Mouse (Mus musculus): ENCODE data around the gene Lsg1. TPM values are rescaled to one million over a fixed set of nuclear protein-coding genes. Genes with fewer than 3 reads are reported as not detected.

Gene Lsg1
- polyA plus RNA-seq, 1 experiment: 11.5 TPM

DNA sequence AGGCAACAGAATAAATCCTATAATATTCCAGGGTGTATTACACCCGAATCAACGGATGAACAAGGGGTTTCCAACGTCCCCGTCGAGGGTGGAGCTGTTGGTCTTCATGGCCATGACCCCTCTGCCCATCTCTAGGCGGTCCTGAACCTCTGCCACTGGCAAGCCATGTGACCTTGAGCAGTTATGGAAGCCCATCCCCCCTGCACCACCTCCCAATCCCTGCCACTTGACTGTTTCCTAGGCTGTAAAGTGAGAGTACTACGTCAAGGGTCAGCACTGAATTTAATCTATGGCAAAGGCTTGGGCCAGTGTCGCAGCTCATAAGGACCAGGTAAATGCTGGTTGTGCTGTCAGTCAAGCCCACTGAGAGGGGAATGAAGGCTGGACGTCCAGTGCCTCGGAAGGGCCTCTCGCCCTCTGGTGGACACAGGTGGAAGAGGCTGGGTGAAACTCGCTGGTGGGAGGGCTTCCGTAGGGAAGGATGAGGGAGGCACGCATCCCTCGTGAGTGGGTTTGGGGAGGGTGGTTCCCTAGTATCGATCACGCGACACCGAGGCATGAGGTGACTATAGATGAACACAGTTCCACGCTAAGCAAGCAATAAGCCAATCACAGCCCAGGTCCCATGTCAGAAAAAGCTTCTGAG lies 55.5 kb downstream of the Lsg1 start:
- no peak for DNase-seq
- 33% methylated on average over 20 of the region's 20 CpGs for WGBS
- TF ChIP-seq POLR2A (IDR thresholded peaks at IDR 0.05; ENCODE audit: borderline replicate concordance, extremely low read depth, low read depth, low read length) (no peak), CTCF (IDR thresholded peaks at IDR 0.05; ENCODE audit: insufficient read depth, low read length) (peak; percentile 82)
- Histone ChIP-seq H3K4me3 (replicated peaks; ENCODE audit: extremely low read depth, low read depth, low read length) (no peak overlapping the region), H3K4me1 (ENCODE audit: control insufficient read depth, insufficient read depth, low read length) (no peaks in the 10 kb centered on the region; the same call in 1 of the 2 replicates)

DNA sequence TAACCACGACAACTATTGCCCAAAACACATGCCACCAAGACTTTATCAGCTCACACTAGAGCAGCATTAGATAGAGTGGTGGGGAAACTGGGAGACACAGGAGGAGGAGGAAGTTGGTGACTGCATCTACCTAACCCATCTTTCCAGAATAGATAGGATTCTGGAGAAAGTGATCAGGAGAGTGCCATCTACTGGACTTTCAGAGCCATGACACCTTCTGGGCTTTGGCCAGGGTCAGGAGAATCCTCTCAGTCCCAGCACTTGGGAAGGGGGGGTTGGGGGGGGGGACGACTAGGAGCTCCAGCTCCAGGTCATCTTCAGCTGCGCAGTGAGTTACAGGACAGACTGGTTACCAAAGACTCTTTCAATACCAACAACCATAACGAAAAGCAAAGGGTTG lies 56.6 kb downstream of the Lsg1 start:
- 51% methylated on average over 4 of the region's 4 CpGs for WGBS
- DNase-seq: no peak

DNA sequence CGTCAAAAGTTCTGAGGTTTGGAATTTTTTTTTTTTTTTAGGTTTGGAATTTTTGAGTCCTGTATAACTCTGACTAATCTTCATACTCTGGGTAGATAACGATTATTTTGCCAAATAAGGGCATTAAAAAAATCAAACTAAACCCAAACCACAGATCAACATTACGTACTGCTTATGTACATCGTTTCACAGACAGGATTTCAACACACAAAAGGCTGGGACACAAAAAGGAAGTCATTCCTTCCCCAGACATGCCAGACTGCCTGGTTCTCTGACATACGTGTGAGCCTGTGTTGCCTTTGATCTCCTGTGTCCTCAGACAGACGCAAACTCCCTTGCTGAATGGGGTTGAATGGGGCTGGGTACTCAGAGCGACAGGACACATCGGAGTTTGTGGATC lies 59.0 kb downstream of the Lsg1 start:
- no peak overlapping the region for H3K4me3 ChIP-seq (replicated peaks; ENCODE audit: extremely low read depth, low read depth, low read length)
- no peak for DNase-seq
- TF ChIP-seq POLR2A (IDR thresholded peaks at IDR 0.05; ENCODE audit: borderline replicate concordance, extremely low read depth, low read depth, low read length) (no peak), CTCF (IDR thresholded peaks at IDR 0.05; ENCODE audit: insufficient read depth, low read length) (no peak)
- 84% methylated on average over 8 of the region's 8 CpGs for whole genome bisulfite sequencing
- no peaks in the 10 kb centered on the region for H3K4me1 ChIP-seq (ENCODE audit: control insufficient read depth, insufficient read depth, low read length)

More for the DNA sequence above, 56.6 kb downstream of the Lsg1 start:
- Histone ChIP-seq H3K4me3 (replicated peaks; ENCODE audit: extremely low read depth, low read depth, low read length) (no peak overlapping the region), H3K4me1 (ENCODE audit: control insufficient read depth, insufficient read depth, low read length) (no peaks in the 10 kb centered on the region; the same call in 1 of the 2 replicates)
- no peak for TF ChIP-seq POLR2A (IDR thresholded peaks at IDR 0.05; ENCODE audit: borderline replicate concordance, extremely low read depth, low read depth, low read length)
- TF ChIP-seq CTCF (IDR thresholded peaks at IDR 0.05; ENCODE audit: insufficient read depth, low read length): peak; percentile 49

DNA sequence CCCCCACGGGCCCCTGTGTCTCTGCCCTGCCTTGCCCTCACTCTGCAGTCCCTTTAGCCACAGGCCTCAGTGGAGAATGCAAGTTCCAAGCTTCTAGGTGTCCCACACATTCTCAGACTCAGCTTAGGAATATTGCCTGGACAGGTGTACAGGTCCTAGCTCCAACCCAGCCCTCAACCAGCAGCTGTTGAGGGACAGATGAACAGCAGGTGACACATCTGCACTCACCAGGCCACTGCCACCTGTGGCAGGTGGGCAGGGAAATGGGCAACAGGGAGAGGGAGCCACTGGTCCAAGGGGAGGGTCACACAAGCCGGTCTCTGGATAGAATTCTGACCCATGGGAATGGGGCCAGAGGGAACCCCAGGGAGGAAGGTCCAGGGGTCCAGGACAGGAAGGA lies 59.5 kb downstream of the Lsg1 start:
- Histone ChIP-seq H3K4me1 (ENCODE audit: control insufficient read depth, insufficient read depth, low read length) (no peaks in the 10 kb centered on the region), H3K4me3 (replicated peaks; ENCODE audit: extremely low read depth, low read depth, low read length) (no peak overlapping the region)
- 60% methylated on average over 2 of the region's 2 CpGs for WGBS
- no peak for TF ChIP-seq POLR2A (IDR thresholded peaks at IDR 0.05; ENCODE audit: borderline replicate concordance, extremely low read depth, low read depth, low read length)
- TF ChIP-seq CTCF (IDR thresholded peaks at IDR 0.05; ENCODE audit: insufficient read depth, low read length): no peak
- no peak for DNase-seq

DNA sequence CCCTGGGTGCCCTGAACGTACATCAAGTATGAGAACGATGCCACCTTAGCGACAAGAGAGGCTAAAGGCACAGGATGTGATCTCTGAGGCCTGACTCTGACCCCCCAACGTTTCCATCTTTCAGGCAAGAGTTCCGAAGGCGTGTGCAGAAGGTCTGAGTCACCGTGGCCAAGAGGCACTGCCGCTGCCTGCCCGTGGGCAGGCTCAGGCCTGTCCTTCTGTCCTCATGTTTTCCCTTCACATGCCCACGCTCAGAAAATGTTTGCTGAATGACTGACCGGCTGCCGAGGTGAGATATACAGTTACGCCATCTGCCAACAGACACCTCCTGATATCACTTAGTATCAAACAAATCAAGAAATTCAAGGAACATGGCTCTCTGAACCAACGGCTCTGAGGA lies 61.6 kb downstream of the Lsg1 start:
- Histone ChIP-seq H3K4me1 (ENCODE audit: control insufficient read depth, insufficient read depth, low read length) (no peaks in the 10 kb centered on the region), H3K4me3 (replicated peaks; ENCODE audit: extremely low read depth, low read depth, low read length) (no peak overlapping the region)
- WGBS: 73% methylated on average over 12 of the region's 14 CpGs
- TF ChIP-seq CTCF (IDR thresholded peaks at IDR 0.05; ENCODE audit: insufficient read depth, low read length) (no peak), POLR2A (IDR thresholded peaks at IDR 0.05; ENCODE audit: borderline replicate concordance, extremely low read depth, low read depth, low read length) (no peak)
- DNase-seq: no peak

DNA sequence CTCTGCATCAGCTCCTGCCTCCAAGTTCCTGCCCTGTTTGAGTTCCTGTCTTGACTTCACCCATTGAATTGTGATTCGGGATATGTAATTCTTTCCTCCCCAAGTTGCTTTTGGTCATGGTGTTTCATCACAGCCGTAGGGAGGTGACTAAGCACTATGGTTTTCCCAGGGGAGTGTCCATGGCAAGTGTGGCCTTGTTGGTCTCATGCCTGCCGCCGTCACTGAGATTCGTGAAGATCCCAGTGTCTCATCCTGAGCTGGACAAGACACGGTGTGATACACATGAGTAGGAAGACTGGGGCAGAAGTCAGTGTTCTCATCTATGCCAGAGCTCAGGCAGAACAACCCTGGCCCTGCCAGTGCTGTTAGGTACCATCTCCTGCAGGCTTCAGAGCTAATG lies 62.9 kb downstream of the Lsg1 start:
- 87% methylated on average over 6 of the region's 6 CpGs for WGBS
- TF ChIP-seq CTCF (IDR thresholded peaks at IDR 0.05; ENCODE audit: insufficient read depth, low read length): no peak
- TF ChIP-seq POLR2A (IDR thresholded peaks at IDR 0.05; ENCODE audit: borderline replicate concordance, extremely low read depth, low read depth, low read length): no peak

DNA sequence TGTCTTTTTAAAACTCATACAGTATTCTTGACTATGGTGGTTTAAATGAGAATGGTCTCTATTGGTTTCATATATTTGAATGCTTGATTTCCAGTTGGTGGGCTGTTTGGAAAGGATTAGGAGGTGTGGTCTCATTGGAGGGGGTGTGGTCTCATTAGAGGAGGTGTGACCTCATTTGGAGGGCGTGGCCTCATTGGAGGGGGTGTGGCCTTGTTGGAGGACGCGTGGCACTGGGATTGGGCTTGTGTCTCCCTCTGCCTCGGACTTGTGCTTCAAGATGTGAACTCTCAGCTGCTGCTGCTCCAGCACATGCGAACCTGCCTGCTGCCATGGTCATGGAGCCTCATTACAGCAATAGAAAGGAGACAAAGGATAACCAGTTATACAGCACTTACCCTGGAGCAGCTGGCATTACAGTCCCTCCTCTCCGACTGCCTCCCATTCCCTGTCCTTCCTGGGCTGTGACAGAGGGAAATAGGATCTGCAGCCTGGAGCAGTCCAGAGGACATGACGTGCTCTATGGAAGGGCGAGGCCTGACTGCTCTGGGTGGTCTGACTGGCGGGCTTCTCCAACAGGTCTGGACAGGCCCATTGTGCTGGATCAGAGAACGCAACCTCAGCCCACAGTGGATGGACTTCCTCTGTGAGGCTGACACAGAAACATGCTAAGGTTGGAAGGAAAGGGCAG lies 65.0 kb downstream of the Lsg1 start:
- TF ChIP-seq CTCF (IDR thresholded peaks at IDR 0.05; ENCODE audit: insufficient read depth, low read length) (no peak), POLR2A (IDR thresholded peaks at IDR 0.05; ENCODE audit: borderline replicate concordance, extremely low read depth, low read depth, low read length) (no peak)
- 77% methylated on average over 10 of the region's 10 CpGs for WGBS

More for the DNA sequence above, 62.9 kb downstream of the Lsg1 start:
- no peak for DNase-seq
- Histone ChIP-seq H3K4me3 (replicated peaks; ENCODE audit: extremely low read depth, low read depth, low read length) (no peak overlapping the region), H3K4me1 (ENCODE audit: control insufficient read depth, insufficient read depth, low read length) (peaks cover 2% of the 10 kb centered on the region; the same call in 1 of the 2 replicates)

DNA sequence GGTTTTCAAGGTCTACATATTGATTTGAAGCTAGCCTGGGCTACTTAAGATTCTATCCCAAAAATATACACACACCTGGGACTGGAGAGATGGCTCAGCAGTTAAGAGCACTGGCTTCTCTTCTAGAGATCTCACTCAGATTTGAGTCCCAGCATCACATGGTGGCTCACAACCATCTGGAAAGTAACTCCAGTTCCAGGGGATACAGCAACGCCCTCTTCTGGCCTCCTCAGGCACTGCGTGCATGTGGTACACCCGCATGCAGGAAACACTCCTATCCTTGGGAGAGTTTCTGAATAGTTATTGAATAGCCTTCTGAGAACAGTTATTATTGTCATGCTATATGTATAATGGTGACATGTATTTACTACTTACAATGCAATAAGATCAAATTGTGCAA lies 66.2 kb downstream of the Lsg1 start:
- peaks cover 2% of the 10 kb centered on the region; the same call in 1 of the 2 replicates for H3K4me1 ChIP-seq (ENCODE audit: control insufficient read depth, insufficient read depth, low read length)
- H3K4me3 ChIP-seq (replicated peaks; ENCODE audit: extremely low read depth, low read depth, low read length): no peak overlapping the region
- WGBS: 71% methylated on average over 3 of the region's 3 CpGs
- TF ChIP-seq POLR2A (IDR thresholded peaks at IDR 0.05; ENCODE audit: borderline replicate concordance, extremely low read depth, low read depth, low read length) (no peak), CTCF (IDR thresholded peaks at IDR 0.05; ENCODE audit: insufficient read depth, low read length) (0 out of 2 replicates have a peak, but pooled peaks have one; percentile 11)
- DNase-seq: no peak

More for the DNA sequence above, 65.0 kb downstream of the Lsg1 start:
- no peak for DNase-seq
- H3K4me3 ChIP-seq (replicated peaks; ENCODE audit: extremely low read depth, low read depth, low read length): no peak overlapping the region
- H3K4me1 ChIP-seq (ENCODE audit: control insufficient read depth, insufficient read depth, low read length): peaks cover 2% of the 10 kb centered on the region; the same call in 1 of the 2 replicates

- TF ChIP-seq CTCF (IDR thresholded peaks at IDR 0.05; ENCODE audit: insufficient read depth, low read length) (peak; percentile 68), POLR2A (IDR thresholded peaks at IDR 0.05; ENCODE audit: borderline replicate concordance, extremely low read depth, low read depth, low read length) (no peak)
- Histone ChIP-seq H3K4me3 (replicated peaks; ENCODE audit: extremely low read depth, low read depth, low read length) (peak overlapping the region; percentile 28), H3K4me1 (ENCODE audit: control insufficient read depth, insufficient read depth, low read length) (peaks cover 2% of the 10 kb centered on the region; the same call in 1 of the 2 replicates)
- DNase-seq: peak; percentile 75
- 18% methylated on average over 9 of the region's 9 CpGs for WGBS
These were observed 67.0 kb downstream of the Lsg1 start for GRCm38 (mm10) chr16:30520361-30520823.

All from lung, adult 2 months (tissue).